Mouse (Mus musculus) heart, adult 2 months (tissue): ENCODE data around the gene Setd2. TPM values are rescaled to one million over a fixed set of nuclear protein-coding genes. Genes with fewer than 3 reads are reported as not detected.

ENCODE experiments used
- DNase-seq, 2 experiments: peaks; one replicate each; pipeline ENCODE4 v3.0.0; 2021
- H3K27ac ChIP-seq: fragments of 200-600 bp; 2 replicates; pipeline ENCODE4 v1.8.1; 2022
- H3K27me3 ChIP-seq: fragments of 200-500 bp; 2 replicates; pipeline ENCODE4 v1.6.1; 2012; ENCODE audit warnings: mild to moderate bottlenecking, low read length, inconsistent platforms, mixed read lengths; ENCODE audit not compliant: control insufficient read depth, insufficient read depth
- H3K36me3 ChIP-seq: fragments of 200-500 bp; 2 replicates; pipeline ENCODE4 v1.6.1; 2012; ENCODE audit warnings: low read length, inconsistent platforms; ENCODE audit not compliant: control insufficient read depth, insufficient read depth
- H3K4me1 ChIP-seq: fragments of 200-500 bp; 2 replicates; pipeline ENCODE4 v1.6.1; 2011; ENCODE audit warnings: low read length; ENCODE audit not compliant: control insufficient read depth, insufficient read depth
- H3K4me3 ChIP-seq: fragments of 200-600 bp; 2 replicates; pipeline ENCODE4 v1.8.1; 2022
- H3K79me2 ChIP-seq: fragments of 200-500 bp; replicated peaks from 2 replicates; pipeline ENCODE4 v1.6.1; 2012; ENCODE audit warnings: mild to moderate bottlenecking, inconsistent platforms, low read length, moderate library complexity, mixed read lengths; ENCODE audit not compliant: control insufficient read depth, insufficient read depth
- H3K9ac ChIP-seq: fragments of 200-500 bp; 2 replicates; pipeline ENCODE4 v1.6.1; 2012; ENCODE audit warnings: low read depth, mild to moderate bottlenecking, control low read depth, inconsistent platforms, low read length, mixed read lengths
- CTCF ChIP-seq: fragments of 200-600 bp; IDR thresholded peaks from 2 replicates; pipeline ENCODE4 v1.8.1; 2022; ENCODE audit warnings: antibody characterized with exemption, mild to moderate bottlenecking, moderate library complexity
- EP300 ChIP-seq: fragments of 200-500 bp; IDR thresholded peaks from 2 replicates; pipeline ENCODE4 v1.6.1; 2011; ENCODE audit warnings: low read depth, low read length, control low read depth; ENCODE audit not compliant: insufficient read depth
- POLR2A ChIP-seq: fragments of 200-500 bp; IDR thresholded peaks from 2 replicates; pipeline ENCODE4 v1.6.1; 2011; ENCODE audit warnings: mild to moderate bottlenecking, low read depth, low read length, control low read depth; ENCODE audit not compliant: insufficient read depth
- WGBS: fragments of 180-500 bp; shearing (Covaris S2); methylation state at CpG from one replicate; pipeline ENCODE4 v1.1.7; 2018; 5-methylcytosine and 5-hydroxymethylcytosine counted together
- intact Hi-C: fragments of 180-260 bp; cut with DNase I; formaldehyde crosslinking; loops from one replicate; pipeline ENCODE4 v1.15.1; 2025
- polyA plus RNA-seq: library from polyadenylated mRNA; depleted of rRNA; stranded (reverse); fragments of >200 nt; gene quantifications from 2 replicates; pipeline ENCODE4 v1.2.3, GENCODE M21; 2012
- total RNA-seq, 2 experiments: library from RNA; stranded (reverse); gene quantifications; 2 replicates each; pipeline ENCODE4 v1.2.3; 2021

Setd2 gene
- total and polyA plus RNA-seq, 3 experiments: 22.4 to 37.7 (median 36.4) TPM

GRCm38 (mm10) chr9:110541988-110542387 lies 9.6 kb downstream of the Setd2 start:
- no peak for DNase-seq
- WGBS: 62% methylated on average over 4 of the region's 4 CpGs

DNA sequence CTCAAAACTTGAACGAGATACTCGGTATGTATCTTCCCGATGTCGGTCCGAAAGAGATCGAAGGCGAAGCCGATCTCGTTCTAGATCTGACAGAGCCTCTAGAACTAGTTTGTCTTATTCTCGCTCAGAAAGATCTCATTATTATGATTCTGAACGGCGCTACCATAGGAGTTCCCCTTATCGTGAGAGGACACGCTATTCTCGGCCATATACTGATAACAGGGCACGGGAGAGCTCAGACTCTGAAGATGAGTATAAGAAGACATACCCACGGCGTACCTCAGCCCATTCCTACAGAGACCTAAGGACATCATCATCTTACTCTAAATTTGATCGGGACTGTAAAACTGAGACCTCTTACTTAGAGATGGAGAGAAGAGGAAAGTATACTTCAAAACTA lies 15.9 kb downstream of the Setd2 start:
- TF ChIP-seq EP300: no peak
- TF ChIP-seq CTCF: no peak
- TF ChIP-seq POLR2A: no peak

More at GRCm38 (mm10) chr9:110541988-110542387, 9.6 kb downstream of the Setd2 start:
- no peaks in the 10 kb centered on the region for H3K27me3 ChIP-seq
- TF ChIP-seq EP300 (no peak), POLR2A (no peak), CTCF (no peak)
- intact Hi-C loops: no loop called here
- peaks cover 10% of the 10 kb centered on the region for H3K36me3 ChIP-seq
- peaks cover 6% of the 10 kb centered on the region for H3K4me1 ChIP-seq
- no peak overlapping the region for H3K27ac ChIP-seq
- H3K4me3 ChIP-seq: no peak overlapping the region
- no peak overlapping the region for H3K9ac ChIP-seq
- H3K79me2 ChIP-seq: peaks cover 9% of the 10 kb centered on the region

DNA sequence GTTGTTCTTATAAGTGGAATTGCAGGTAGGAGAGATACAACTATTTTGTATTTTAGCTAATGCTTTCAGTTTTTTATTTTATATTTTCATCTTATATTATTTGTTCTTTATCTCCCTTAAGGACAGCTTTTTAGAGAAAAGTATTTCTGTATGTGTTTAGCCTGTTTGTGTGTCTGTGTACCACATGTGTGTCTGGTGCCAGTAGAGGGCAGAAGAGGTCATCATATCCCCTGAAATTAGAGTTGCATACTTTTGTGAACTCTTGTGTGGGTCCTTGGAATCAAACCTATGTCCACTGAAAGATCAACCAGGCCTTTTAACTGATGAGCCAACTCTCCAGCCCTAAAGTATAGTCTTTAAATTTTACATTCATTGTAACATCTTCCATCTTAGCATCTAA lies 35.9 kb downstream of the Setd2 start:
- peak; percentile 34; the same call in 1 of the 2 replicates for TF ChIP-seq CTCF
- no peak for TF ChIP-seq POLR2A
- Histone ChIP-seq H3K36me3 (peaks cover 2% of the 10 kb centered on the region; the same call in 1 of the 2 replicates), H3K27me3 (no peaks in the 10 kb centered on the region), H3K4me1 (no peaks in the 10 kb centered on the region), H3K27ac (no peak overlapping the region), H3K9ac (no peak overlapping the region), H3K4me3 (no peak overlapping the region), H3K79me2 (no peaks in the 10 kb centered on the region; the same call in 1 of the 2 replicates)
- no peak for DNase-seq
- intact Hi-C loops: no loop called here

More for the DNA sequence above, 15.9 kb downstream of the Setd2 start:
- Histone ChIP-seq H3K4me1 (peaks cover 1% of the 10 kb centered on the region), H3K79me2 (peaks cover 9% of the 10 kb centered on the region), H3K27ac (no peak overlapping the region), H3K36me3 (peaks cover 12% of the 10 kb centered on the region), H3K9ac (no peak overlapping the region), H3K4me3 (no peak overlapping the region), H3K27me3 (no peaks in the 10 kb centered on the region)
- 85% methylated on average over 19 of the region's 19 CpGs for WGBS
- intact Hi-C loops: no loop called here
- no peak for DNase-seq

- 85% methylated on average over 2 of the region's 2 CpGs for WGBS
- intact Hi-C loops: no loop called here
- H3K27me3 ChIP-seq: no peaks in the 10 kb centered on the region
- peaks cover 2% of the 10 kb centered on the region; the same call in 1 of the 2 replicates for H3K79me2 ChIP-seq
- peaks cover 3% of the 10 kb centered on the region for H3K36me3 ChIP-seq
- DNase-seq: no peak
- no peak overlapping the region for H3K4me3 ChIP-seq
- H3K4me1 ChIP-seq: peaks cover 2% of the 10 kb centered on the region; the same call in 1 of the 2 replicates
- TF ChIP-seq CTCF (no peak), EP300 (no peak), POLR2A (no peak)
- H3K9ac ChIP-seq: no peak overlapping the region
- no peak overlapping the region for H3K27ac ChIP-seq
Observed at GRCm38 (mm10) chr9:110582161-110582560, 49.8 kb downstream of the Setd2 start.

GRCm38 (mm10) chr9:110583521-110583920 lies 51.1 kb downstream of the Setd2 start:
- no peak overlapping the region for H3K27ac ChIP-seq
- TF ChIP-seq EP300 (no peak), CTCF (no peak)
- no peak overlapping the region for H3K4me3 ChIP-seq
- intact Hi-C loops: no loop called here
- H3K27me3 ChIP-seq: no peaks in the 10 kb centered on the region
- H3K4me1 ChIP-seq: peaks cover 2% of the 10 kb centered on the region; the same call in 1 of the 2 replicates
- peaks cover 2% of the 10 kb centered on the region; the same call in 1 of the 2 replicates for H3K79me2 ChIP-seq
- H3K36me3 ChIP-seq: peaks cover 3% of the 10 kb centered on the region
- WGBS: 50% methylated on average over 1 of the region's 1 CpGs
- no peak for DNase-seq
- H3K9ac ChIP-seq: no peak overlapping the region

- DNase-seq: no peak
- H3K4me1 ChIP-seq: peaks cover 1% of the 10 kb centered on the region
Observed at GRCm38 (mm10) chr9:110611471-110611870, 79.1 kb downstream of the Setd2 start.

More at GRCm38 (mm10) chr9:110611471-110611870, 79.1 kb downstream of the Setd2 start:
- TF ChIP-seq CTCF (no peak), POLR2A (no peak), EP300 (no peak)
- no peak overlapping the region for H3K27ac ChIP-seq
- no peak overlapping the region for H3K4me3 ChIP-seq
- H3K27me3 ChIP-seq: no peaks in the 10 kb centered on the region
- peaks cover 8% of the 10 kb centered on the region; the same call in 1 of the 2 replicates for H3K36me3 ChIP-seq
- 63% methylated on average over 3 of the region's 3 CpGs for whole genome bisulfite sequencing
- intact Hi-C loops: no loop called here
- no peak overlapping the region for H3K9ac ChIP-seq
- no peaks in the 10 kb centered on the region for H3K79me2 ChIP-seq
